In genomic region chr17:86166567-86167319, GRCm38 (mm10) we compare ENCODE assay signal across 8 mouse cellular contexts. TPM values are rescaled to one million over a fixed set of nuclear protein-coding genes. Genes with fewer than 3 reads are reported as not detected.
A peak's percentile ranks its signal among the peaks of the same experiment; 100 is the strongest.
DNase-seq lines count a peak whose midpoint lies in the region; ATAC-seq lines count a peak whose summit lies in the region.

No protein-coding gene starts in this region.

- peak overlapping the region; percentile 70 for H3K9ac ChIP-seq in midbrain, embryonic 16.5 days (ENCODE audit: low read depth, low read length)

- H3K27me3 ChIP-seq in midbrain, embryonic 16.5 days (ENCODE audit: control insufficient read depth, insufficient read depth, low read depth, low read length) = no peaks in the 10 kb centered on the region

- peaks cover 24% of the 10 kb centered on the region for H3K4me1 ChIP-seq in midbrain, embryonic 16.5 days (ENCODE audit: control insufficient read depth, insufficient read depth, low read length)

- H3K36me3 ChIP-seq in midbrain, embryonic 16.5 days (ENCODE audit: control insufficient read depth, insufficient read depth, low read length) = no peaks in the 10 kb centered on the region

- peak; percentile 52 for ATAC-seq in midbrain, embryonic 16.5 days

- peak overlapping the region; percentile 55 for H3K4me3 ChIP-seq in midbrain, embryonic 16.5 days (ENCODE audit: low read depth, low read length)

- no peaks in the 10 kb centered on the region for H3K9me3 ChIP-seq in midbrain, embryonic 16.5 days (replicated peaks; ENCODE audit: control insufficient read depth, low read length, poor library complexity, severe bottlenecking)

- peak; percentile 62 for DNase-seq in layer of hippocampus, adult 11-12 months (ENCODE audit: low spot score)
- DNase-seq in layer of hippocampus, adult 9-10 months (ENCODE audit: low spot score) = no peak
- DNase-seq in embryo, embryonic 11 days = peak; percentile 82
- DNase-seq in heart, adult 18-20 months = peak; percentile 94 to 95
- DNase-seq in kidney, adult 18-20 months = peak; percentile 94
- DNase-seq in liver = peak; percentile 64
- peak; percentile 29 to 39 for DNase-seq in spleen, postnatal 14 days (ENCODE audit: low spot score in 2 of 2)

- WGBS in midbrain, embryonic 16.5 days = under 1% methylated on average over 46 of the region's 46 CpGs

- H3K4me2 ChIP-seq in midbrain, embryonic 16.5 days (ENCODE audit: low read length) = peak overlapping the region; percentile 72

- H3K27ac ChIP-seq in midbrain, embryonic 16.5 days (ENCODE audit: low read length) = peak overlapping the region; percentile 78

RNA-seq across cellular contexts. Expression of gene Prkce, which starts 0.8 kb away (rescaled TPM):
- total RNA-seq in heart, adult 18-20 months (2021) = 10 to 100 TPM; 26.1 to 27.0 TPM
- 34.8 and 41.5 TPM in 2 replicates for polyA plus RNA-seq in midbrain, embryonic 16.5 days (2015; fragmentation: Nextera tagmentation; extraction: Ambion mirVana)

RNA-seq across cellular contexts. Expression of gene Srbd1, which starts 21.8 kb away (rescaled TPM):
- total RNA-seq in heart, adult 18-20 months (2021) = 10 to 100 TPM; 12.5 to 13.0 TPM
- 15.5 and 15.7 TPM in 2 replicates for polyA plus RNA-seq in midbrain, embryonic 16.5 days (2015; fragmentation: Nextera tagmentation; extraction: Ambion mirVana)
